Mouse (Mus musculus) intestine, embryonic 15.5 days (tissue): ENCODE measurements around the gene Fgf18. TPM values are rescaled to one million over a fixed set of nuclear protein-coding genes. Genes with fewer than 3 reads are reported as not detected.

Experiments
- ATAC-seq: fragments of 200-750 bp; cut with Nextera tagmentation; 2 replicates; pipeline ENCODE4 v1.8.0; 2017; ENCODE audit warnings: moderate TSS enrichment, moderate library complexity
- H3K27ac ChIP-seq: fragments of 300-500 bp; sonication (generic); 2 replicates; pipeline ENCODE4 v1.5.1; 2015; ENCODE audit warnings: mild to moderate bottlenecking, inconsistent platforms
- H3K27me3 ChIP-seq: fragments of 300-500 bp; sonication (generic); replicated peaks from 2 replicates; pipeline ENCODE4 v1.6.1; 2015; ENCODE audit warnings: inconsistent platforms
- H3K36me3 ChIP-seq: fragments of 300-500 bp; sonication (generic); 2 replicates; pipeline ENCODE4 v1.6.1; 2015; ENCODE audit warnings: inconsistent platforms
- H3K4me1 ChIP-seq: fragments of 300-500 bp; sonication (generic); replicated peaks from 2 replicates; pipeline ENCODE4 v1.6.1; 2015; ENCODE audit warnings: inconsistent platforms
- H3K4me2 ChIP-seq: fragments of 300-500 bp; sonication (generic); replicated peaks from 2 replicates; pipeline ENCODE4 v1.6.1; 2015; ENCODE audit warnings: mild to moderate bottlenecking, inconsistent platforms
- H3K4me3 ChIP-seq: fragments of 300-500 bp; sonication (generic); replicated peaks from 2 replicates; pipeline ENCODE4 v1.5.1; 2015; ENCODE audit warnings: inconsistent platforms
- H3K9ac ChIP-seq: fragments of 300-500 bp; sonication (generic); 2 replicates; pipeline ENCODE4 v1.6.1; 2015; ENCODE audit warnings: inconsistent platforms
- H3K9me3 ChIP-seq: fragments of 300-500 bp; sonication (generic); 2 replicates; pipeline ENCODE4 v1.6.1; 2016; ENCODE audit warnings: inconsistent platforms
- WGBS: fragments of 180-500 bp; shearing (Covaris S2); methylation state at CpG from one replicate; pipeline ENCODE4 v1.1.7; 2015; 5-methylcytosine and 5-hydroxymethylcytosine counted together
- polyA plus RNA-seq: library from polyadenylated mRNA; unstranded; fragments of >200 nt; fragmentation: Nextera tagmentation; extraction: Ambion mirVana; gene quantifications from 2 replicates; pipeline ENCODE4 v1.2.1, GENCODE M21; 2015

Fgf18 gene
- polyA plus RNA-seq, 1 experiment from 2014 or later: 2.4 TPM

DNA sequence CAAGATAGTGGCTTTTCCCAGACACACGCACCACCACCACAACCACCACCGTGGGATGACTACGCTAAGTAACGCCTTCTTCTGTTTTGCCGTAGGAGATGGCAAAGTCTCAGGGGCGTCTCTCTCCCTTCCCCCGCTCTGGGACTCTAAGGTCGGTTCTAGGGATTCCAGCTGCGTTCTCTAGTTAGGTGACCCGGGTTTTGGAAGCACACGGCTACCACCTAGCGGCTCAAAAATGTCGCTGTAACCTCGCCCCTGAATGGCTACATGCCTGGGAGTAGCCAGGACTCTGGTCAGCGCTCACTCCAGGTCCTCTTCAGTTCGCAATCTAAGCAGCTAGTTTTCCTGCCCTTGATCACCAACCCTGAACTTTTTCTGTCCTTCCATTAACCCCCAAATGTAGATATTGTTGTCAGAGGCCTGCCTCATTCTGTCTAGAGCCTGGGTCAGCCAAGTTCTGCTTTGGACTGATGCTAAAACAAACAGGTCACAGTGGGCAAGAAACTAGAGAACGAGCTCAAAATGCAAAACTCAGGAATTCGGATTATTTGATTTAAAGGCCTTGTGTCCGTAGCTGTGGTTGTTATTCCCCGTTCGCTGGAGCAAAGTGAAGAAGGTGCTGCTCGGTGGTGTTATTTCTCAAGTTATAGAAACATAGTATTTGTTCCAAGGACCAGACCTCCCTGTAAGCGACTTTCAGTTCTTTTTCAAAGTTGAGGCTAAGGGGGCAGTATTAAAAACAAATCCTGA, 1.3 kb upstream of the Fgf18 start:
- peak; percentile 79 for ATAC-seq
- no peaks in the 10 kb centered on the region for H3K9me3 ChIP-seq
- H3K4me1 ChIP-seq: peaks cover 25% of the 10 kb centered on the region
- peak overlapping the region; percentile 98 for H3K4me2 ChIP-seq
- 5% methylated on average over 23 of the region's 23 CpGs for WGBS
- H3K36me3 ChIP-seq: peaks cover 14% of the 10 kb centered on the region
- H3K27me3 ChIP-seq: peaks cover 34% of the 10 kb centered on the region
- H3K9ac ChIP-seq: 0 out of 2 replicates have a peak overlapping the region, but pooled peaks have one; percentile 46
- H3K4me3 ChIP-seq: peak overlapping the region; percentile 57
- H3K27ac ChIP-seq: no peak overlapping the region

DNA sequence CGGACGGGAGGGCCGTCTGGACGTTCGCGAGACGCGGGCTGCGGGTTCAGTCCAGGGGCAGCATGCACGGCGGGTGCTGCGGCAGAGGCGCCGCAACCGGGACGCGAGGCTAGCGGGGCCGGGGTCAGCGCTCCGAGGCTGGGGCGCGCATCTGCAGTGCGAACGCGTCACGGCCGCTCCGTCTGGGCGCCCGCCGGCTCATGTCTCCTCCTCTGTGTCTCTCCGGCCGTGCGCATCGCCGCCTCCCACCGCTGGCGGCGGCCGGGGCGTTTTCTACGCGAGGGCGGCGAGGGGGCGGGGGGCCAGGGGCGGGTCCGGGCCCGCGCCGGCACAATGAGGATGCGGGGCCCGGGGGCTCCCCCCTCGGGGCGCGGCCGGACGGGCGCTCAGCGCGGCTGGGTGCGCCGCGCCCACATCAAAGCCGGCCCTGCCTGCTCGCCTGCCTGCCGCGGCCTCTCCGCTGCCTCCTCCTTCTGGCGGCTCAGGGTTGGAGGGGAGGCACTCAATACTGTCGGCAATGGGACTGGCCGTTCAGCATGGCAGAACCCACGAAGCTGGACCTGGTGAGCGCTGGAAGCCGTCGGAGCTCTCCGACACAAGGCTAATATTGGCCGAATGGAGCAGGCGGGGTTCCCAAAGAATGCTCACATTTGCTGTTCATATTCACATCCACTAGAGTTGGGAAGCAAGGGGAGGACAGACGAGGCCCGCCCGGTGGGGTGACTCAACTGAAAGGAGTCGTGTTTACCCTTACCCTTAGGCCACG, 555 bp upstream of the Fgf18 start:
- Histone ChIP-seq H3K4me3 (peak overlapping the region; percentile 57), H3K9ac (peak overlapping the region; percentile 46), H3K27me3 (peaks cover 35% of the 10 kb centered on the region), H3K4me2 (peak overlapping the region; percentile 98), H3K9me3 (no peaks in the 10 kb centered on the region), H3K4me1 (peaks cover 25% of the 10 kb centered on the region), H3K36me3 (peaks cover 12% of the 10 kb centered on the region), H3K27ac (no peak overlapping the region)
- under 1% methylated on average over 57 of the region's 85 CpGs for WGBS
- ATAC-seq: peak; percentile 67

DNA sequence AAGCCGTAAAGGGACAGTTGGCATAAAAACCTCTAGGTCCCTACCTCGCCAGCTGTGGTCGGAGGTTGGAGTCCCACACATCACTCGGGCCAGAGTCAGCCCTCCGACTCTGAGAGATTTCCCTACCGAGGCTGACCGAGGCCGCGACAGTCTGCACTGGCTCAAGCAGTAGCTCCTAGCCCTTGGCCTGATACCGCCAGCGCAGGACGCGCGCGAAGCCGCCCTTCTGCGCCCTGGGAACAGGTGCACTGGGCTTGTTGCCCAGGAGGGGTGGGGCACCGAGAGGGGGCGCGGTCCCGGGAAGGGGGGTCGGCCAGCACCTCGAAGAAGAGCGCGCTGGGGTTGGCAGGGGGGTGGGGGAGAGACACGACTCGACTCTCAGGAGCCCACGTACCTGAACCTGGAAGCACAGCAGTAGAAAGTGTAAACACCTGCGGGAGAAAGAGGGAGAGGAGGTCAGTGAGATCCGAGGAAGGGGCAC, 509 bp downstream of the Fgf18 start:
- ATAC-seq: peak; percentile 8; the same call in 1 of the 2 replicates
- 1% methylated on average over 30 of the region's 30 CpGs for WGBS
- Histone ChIP-seq H3K27me3 (peaks cover 35% of the 10 kb centered on the region), H3K9ac (peak overlapping the region; percentile 46), H3K4me1 (peaks cover 25% of the 10 kb centered on the region), H3K9me3 (no peaks in the 10 kb centered on the region), H3K36me3 (peaks cover 7% of the 10 kb centered on the region; the same call in 1 of the 2 replicates), H3K4me3 (peak overlapping the region; percentile 57), H3K27ac (no peak overlapping the region), H3K4me2 (peak overlapping the region; percentile 98)

DNA sequence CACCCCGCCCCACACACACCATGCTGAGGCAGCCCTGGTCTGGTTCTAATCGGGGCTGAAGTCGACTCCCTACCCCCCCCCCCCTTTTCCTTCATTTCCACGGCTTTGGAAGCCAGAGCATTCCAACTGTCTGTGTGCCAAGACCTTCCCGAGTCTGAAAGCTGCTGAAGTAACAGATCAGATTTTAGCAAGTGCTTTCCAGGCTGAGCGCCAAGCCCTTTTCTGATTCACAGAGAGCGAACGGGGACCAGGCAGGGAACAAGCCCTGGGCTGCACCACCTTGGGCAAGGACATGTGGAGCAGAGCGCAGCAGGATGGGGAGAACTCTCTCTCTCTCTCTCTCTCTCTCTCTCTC, 1.1 kb downstream of the Fgf18 start:
- Histone ChIP-seq H3K4me1 (peaks cover 25% of the 10 kb centered on the region), H3K9me3 (no peaks in the 10 kb centered on the region), H3K27ac (no peak overlapping the region), H3K4me3 (no peak overlapping the region), H3K27me3 (peaks cover 35% of the 10 kb centered on the region), H3K36me3 (peaks cover 4% of the 10 kb centered on the region; the same call in 1 of the 2 replicates), H3K4me2 (peak overlapping the region; percentile 98; the same call in 1 of the 2 replicates), H3K9ac (no peak overlapping the region)
- 5% methylated on average over 9 of the region's 9 CpGs for WGBS
- no peak for ATAC-seq

DNA sequence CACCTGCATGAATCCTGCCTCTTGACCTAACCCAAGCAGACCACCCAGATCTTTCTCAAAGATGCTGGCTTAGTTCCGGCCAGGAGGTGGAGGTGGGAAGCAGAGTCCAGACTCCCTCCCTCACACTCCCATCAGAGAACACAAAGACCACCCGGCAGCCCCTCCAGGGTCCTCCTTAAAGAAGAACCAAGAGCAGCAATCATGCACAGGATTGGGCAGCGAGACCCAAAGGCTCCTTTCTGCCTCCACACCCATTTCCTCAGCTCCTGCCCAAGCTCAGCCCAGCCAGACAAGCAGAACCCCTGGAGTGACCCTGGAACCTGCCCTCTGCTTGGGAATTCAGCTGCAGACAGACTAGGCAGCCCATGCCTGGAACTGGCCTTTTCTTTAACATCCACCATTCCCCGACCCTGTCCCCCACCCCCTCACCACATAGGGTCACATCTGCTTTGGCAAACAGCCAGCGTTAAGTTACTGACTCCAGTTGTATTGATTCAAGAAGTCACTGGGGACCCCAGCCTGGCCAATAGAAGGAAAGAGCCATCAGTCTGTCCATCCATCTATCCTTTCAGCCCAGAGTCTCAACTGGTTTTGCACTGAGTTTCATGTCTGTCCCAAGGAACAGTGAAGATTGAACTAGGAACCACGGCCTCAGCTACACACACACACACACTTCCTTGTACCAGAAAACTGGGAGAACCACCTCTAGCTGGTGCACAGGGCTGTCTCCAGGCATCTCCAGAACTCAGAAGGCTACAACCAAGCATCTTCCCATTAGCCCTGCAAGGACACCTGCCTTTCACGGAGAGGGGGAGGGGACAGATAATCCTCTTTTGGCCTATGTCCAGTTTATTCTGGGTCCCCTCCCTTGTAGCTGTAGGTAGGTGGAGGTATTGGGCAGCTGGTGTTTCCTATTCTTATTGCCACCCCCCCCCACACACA, 1.7 kb downstream of the Fgf18 start:
- Histone ChIP-seq H3K27me3 (peaks cover 35% of the 10 kb centered on the region), H3K4me2 (peak overlapping the region; percentile 12), H3K4me3 (no peak overlapping the region), H3K4me1 (peaks cover 25% of the 10 kb centered on the region), H3K27ac (no peak overlapping the region), H3K9ac (no peak overlapping the region), H3K36me3 (peaks cover 4% of the 10 kb centered on the region; the same call in 1 of the 2 replicates), H3K9me3 (no peaks in the 10 kb centered on the region)
- no peak for ATAC-seq
- WGBS: 27% methylated on average over 7 of the region's 7 CpGs

DNA sequence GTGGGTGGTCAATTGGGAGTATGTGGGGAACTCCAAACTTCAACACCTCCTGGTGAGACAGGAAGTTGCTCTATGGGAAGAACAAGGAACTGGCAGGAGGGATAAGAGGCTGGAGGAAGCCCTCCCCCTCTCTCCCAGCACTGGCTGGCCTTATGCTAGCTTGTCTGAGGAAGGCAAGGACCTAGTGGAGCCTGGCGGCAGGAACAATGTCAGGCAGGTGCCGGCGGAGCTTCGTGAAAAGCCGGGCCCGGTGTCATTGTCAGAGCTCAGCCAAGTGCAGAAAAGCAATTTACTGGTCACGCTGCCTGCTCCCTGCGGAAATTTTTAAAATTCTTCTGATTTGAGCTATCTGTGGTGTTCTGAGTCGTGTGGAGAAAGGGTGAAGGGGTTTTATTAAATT, 3.3 kb downstream of the Fgf18 start:
- no peaks in the 10 kb centered on the region for H3K36me3 ChIP-seq
- no peak overlapping the region for H3K9ac ChIP-seq
- WGBS: 35% methylated on average over 9 of the region's 9 CpGs
- peaks cover 35% of the 10 kb centered on the region for H3K27me3 ChIP-seq
- peaks cover 25% of the 10 kb centered on the region for H3K4me1 ChIP-seq
- no peak for ATAC-seq
- no peak overlapping the region for H3K27ac ChIP-seq
- H3K4me2 ChIP-seq: no peak overlapping the region
- no peak overlapping the region for H3K4me3 ChIP-seq
- H3K9me3 ChIP-seq: no peaks in the 10 kb centered on the region

DNA sequence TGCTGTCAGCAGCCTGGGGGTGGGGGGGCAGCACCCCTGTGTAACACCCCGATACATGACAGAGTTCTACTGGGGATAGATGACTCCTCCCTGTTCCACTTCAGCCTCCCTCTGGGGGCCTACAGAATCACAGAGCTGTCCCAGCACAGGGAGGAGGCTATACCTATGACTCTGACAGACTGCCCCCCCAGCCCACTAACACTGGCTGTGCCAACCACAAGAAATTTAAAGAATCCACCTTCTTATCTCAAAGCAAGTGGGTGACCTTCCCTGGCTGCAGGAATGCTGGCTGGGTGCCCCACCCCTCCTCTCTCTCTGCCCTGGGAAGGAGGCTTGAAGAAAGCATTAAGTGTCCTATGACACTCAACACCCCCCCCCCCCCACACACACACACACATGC, 4.4 kb downstream of the Fgf18 start:
- ATAC-seq: no peak
- no peak overlapping the region for H3K9ac ChIP-seq
- H3K36me3 ChIP-seq: no peaks in the 10 kb centered on the region
- 96% methylated on average over 1 of the region's 1 CpGs for WGBS
- peaks cover 20% of the 10 kb centered on the region for H3K4me1 ChIP-seq
- no peaks in the 10 kb centered on the region for H3K9me3 ChIP-seq
- H3K4me3 ChIP-seq: no peak overlapping the region
- no peak overlapping the region for H3K27ac ChIP-seq
- H3K4me2 ChIP-seq: no peak overlapping the region
- peaks cover 32% of the 10 kb centered on the region for H3K27me3 ChIP-seq

DNA sequence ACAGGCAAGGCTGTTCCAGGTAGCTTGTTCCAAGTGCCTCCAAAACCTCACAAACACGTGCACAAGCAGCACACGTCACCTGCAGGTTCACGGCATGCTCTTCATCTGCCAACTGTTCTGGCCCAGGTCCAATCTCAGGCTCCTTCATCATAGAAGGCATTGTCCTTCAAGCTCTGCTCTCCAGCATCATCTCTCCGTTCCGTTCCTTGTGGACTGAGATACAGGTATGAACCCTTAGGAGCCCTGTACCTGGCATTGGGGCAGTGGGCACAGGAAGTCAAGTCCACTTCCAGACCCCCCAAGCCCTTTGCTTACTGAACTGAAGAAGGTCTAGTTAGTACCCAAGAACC, 7.1 kb downstream of the Fgf18 start:
- ATAC-seq: no peak
- WGBS: 91% methylated on average over 5 of the region's 5 CpGs

DNA sequence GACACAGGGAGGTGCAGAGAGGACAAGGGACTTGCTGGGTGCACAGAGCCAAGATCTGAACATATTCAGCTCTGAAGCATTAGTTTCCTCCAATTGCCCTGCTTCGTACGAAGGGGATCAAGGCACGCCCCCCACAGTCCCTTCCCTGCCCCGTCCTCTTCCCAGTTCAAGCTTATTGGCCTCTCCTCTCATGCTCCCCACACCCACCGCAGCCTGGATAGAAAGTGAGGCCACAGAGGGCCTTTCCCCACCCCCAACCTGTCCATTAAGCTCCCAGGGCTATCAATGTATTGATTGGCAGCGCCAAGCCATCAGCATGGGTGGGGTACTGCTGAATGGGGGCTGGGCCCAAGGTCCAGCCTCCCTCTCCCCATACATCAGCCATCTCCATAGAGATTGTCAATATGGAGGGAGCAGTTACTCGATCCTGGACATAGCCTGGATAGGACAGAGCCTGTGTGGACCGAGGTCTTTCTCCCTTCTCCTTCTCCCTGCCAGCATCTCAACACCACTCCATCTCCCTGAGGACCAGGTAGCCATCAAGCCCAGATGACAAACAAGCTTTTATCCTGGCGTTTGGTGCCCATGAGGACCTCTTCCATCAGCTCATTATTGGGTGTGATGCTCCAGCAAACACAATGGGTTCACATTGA, 7.6 kb downstream of the Fgf18 start:
- no peaks in the 10 kb centered on the region for H3K4me1 ChIP-seq
- H3K4me2 ChIP-seq: no peak overlapping the region
- no peaks in the 10 kb centered on the region for H3K36me3 ChIP-seq
- H3K27ac ChIP-seq: no peak overlapping the region
- ATAC-seq: no peak
- H3K4me3 ChIP-seq: no peak overlapping the region
- no peak overlapping the region for H3K9ac ChIP-seq
- WGBS: 75% methylated on average over 9 of the region's 9 CpGs
- H3K27me3 ChIP-seq: peaks cover 8% of the 10 kb centered on the region; the same call in 1 of the 2 replicates
- no peaks in the 10 kb centered on the region for H3K9me3 ChIP-seq

More for the DNA sequence above, 7.1 kb downstream of the Fgf18 start:
- H3K4me1 ChIP-seq: no peaks in the 10 kb centered on the region
- H3K9ac ChIP-seq: no peak overlapping the region
- H3K27ac ChIP-seq: no peak overlapping the region
- H3K4me3 ChIP-seq: no peak overlapping the region
- H3K36me3 ChIP-seq: no peaks in the 10 kb centered on the region
- no peak overlapping the region for H3K4me2 ChIP-seq
- H3K27me3 ChIP-seq: peaks cover 10% of the 10 kb centered on the region; the same call in 1 of the 2 replicates
- no peaks in the 10 kb centered on the region for H3K9me3 ChIP-seq

DNA sequence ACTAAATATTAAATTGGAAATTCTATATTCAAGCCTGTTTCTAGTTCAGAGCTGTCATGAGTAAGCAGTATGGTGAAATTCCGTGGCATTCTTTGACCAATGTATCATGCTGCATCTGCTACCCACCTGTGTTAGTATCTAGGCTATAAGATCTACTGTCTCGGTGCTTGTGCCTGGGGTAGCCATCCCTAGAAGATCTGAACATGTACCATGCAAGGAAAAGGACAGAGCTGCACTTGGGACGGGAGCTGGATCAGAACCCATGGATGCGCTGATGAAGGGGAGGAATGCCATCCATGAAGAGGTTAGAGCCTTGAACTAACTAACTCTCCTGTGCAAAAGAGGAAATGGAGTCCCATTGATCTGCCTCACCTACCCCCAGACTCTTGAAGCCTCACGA, 8.5 kb downstream of the Fgf18 start:
- no peak overlapping the region for H3K9ac ChIP-seq
- 84% methylated on average over 5 of the region's 5 CpGs for WGBS
- ATAC-seq: no peak

DNA sequence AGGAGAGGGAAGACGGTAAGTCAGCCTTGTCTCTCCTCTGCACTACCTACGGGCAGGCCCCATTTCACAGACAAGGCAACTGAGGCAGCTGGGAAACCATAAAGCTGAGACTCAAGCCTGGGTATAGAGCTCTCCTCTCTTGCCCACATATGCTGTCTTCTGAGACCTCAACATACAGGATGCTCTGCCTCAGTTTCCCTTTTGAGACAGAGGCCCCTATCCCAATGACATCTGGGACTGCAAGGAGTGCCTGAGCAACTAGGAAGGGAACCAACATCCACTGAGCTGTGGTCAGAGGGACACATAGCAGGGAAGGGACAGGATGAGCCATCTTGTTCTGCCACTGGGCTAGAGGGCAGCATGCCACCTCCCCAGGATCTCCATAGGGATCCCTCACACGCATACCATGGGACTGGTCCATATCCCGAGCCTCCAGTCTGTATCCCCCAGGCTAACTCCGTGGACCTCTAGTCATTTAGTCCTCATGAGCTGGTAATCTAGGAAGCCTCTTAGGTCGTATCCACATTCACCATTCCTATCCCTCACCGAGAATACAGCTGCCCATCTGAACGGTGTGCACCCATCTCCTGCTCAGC, 12.7 kb downstream of the Fgf18 start:
- no peak overlapping the region for H3K4me2 ChIP-seq
- H3K27me3 ChIP-seq: no peaks in the 10 kb centered on the region
- no peaks in the 10 kb centered on the region for H3K9me3 ChIP-seq
- H3K9ac ChIP-seq: no peak overlapping the region
- 88% methylated on average over 8 of the region's 8 CpGs for WGBS
- H3K36me3 ChIP-seq: no peaks in the 10 kb centered on the region
- no peak overlapping the region for H3K4me3 ChIP-seq
- H3K27ac ChIP-seq: no peak overlapping the region
- ATAC-seq: no peak
- no peaks in the 10 kb centered on the region for H3K4me1 ChIP-seq

More for the DNA sequence above, 8.5 kb downstream of the Fgf18 start:
- Histone ChIP-seq H3K9me3 (no peaks in the 10 kb centered on the region), H3K4me1 (no peaks in the 10 kb centered on the region), H3K4me3 (no peak overlapping the region), H3K27me3 (0 out of 2 replicates have a peak, but pooled peaks cover 2% of the 10 kb centered on the region), H3K27ac (no peak overlapping the region), H3K4me2 (no peak overlapping the region), H3K36me3 (no peaks in the 10 kb centered on the region)
